Mouse (Mus musculus) E14TG2a.4 (cell line): ENCODE results near the gene Npnt.

Source experiments
- H3K27me3 ChIP-seq: 2 replicates; pipeline ENCODE4 v1.6.1; 2014; ENCODE audit warnings: low read length, control low read depth; ENCODE audit not compliant: insufficient read depth
- H3K36me3 ChIP-seq: 2 replicates; pipeline ENCODE4 v1.6.1; 2014; ENCODE audit warnings: low read length, control low read depth; ENCODE audit not compliant: insufficient read depth
- H3K4me1 ChIP-seq: replicated peaks from 2 replicates; pipeline ENCODE4 v1.6.1; 2014; ENCODE audit warnings: low read depth, low read length, control low read depth
- H3K4me3 ChIP-seq: replicated peaks from 2 replicates; pipeline ENCODE4 v1.5.1; 2014; ENCODE audit warnings: mild to moderate bottlenecking, low read length
- H3K9me3 ChIP-seq: 2 replicates; pipeline ENCODE4 v1.6.1; 2014; ENCODE audit warnings: low read length, control low read depth
- CTCF ChIP-seq: conservative IDR thresholded peaks from 2 replicates; pipeline ENCODE4 v1.5.1; 2014; ENCODE audit warnings: low read length
- NANOG ChIP-seq: IDR thresholded peaks from 2 replicates; pipeline ENCODE4 v1.6.1; 2014; ENCODE audit warnings: borderline replicate concordance, low read length, mixed read lengths
- POU5F1 ChIP-seq: IDR thresholded peaks from 2 replicates; pipeline ENCODE4 v1.6.1; 2014; ENCODE audit warnings: low read length, borderline replicate concordance

The Npnt gene

GRCm38 (mm10) chr3:132949791-132950528, at the start of gene Npnt:
TSS of gene Npnt (minus strand) at chr3:132950291.
- Histone ChIP-seq H3K4me1 (peaks cover 3% of the 10 kb centered on the region), H3K36me3 (no peaks in the 10 kb centered on the region), H3K4me3 (peak within 1 kb of the TSS; percentile 88), H3K9me3 (no peaks in the 10 kb centered on the region), H3K27me3 (peaks cover 64% of the 10 kb centered on the region)
- no peak for TF ChIP-seq NANOG
- TF ChIP-seq CTCF = no peak
- TF ChIP-seq POU5F1 = no peak

GRCm38 (mm10) chr3:132996299-132996698, 46.2 kb upstream of the Npnt start:
- Histone ChIP-seq H3K27me3 (no peaks in the 10 kb centered on the region), H3K4me1 (no peaks in the 10 kb centered on the region), H3K4me3 (no peak overlapping the region), H3K9me3 (no peaks in the 10 kb centered on the region), H3K36me3 (peaks cover 10% of the 10 kb centered on the region; the same call in 1 of the 2 replicates)
- no peak for TF ChIP-seq NANOG
- no peak for TF ChIP-seq CTCF
- TF ChIP-seq POU5F1 = no peak

GRCm38 (mm10) chr3:132995904-132996267, 45.8 kb upstream of the Npnt start:
- Histone ChIP-seq H3K4me3 (no peak overlapping the region), H3K9me3 (no peaks in the 10 kb centered on the region), H3K36me3 (peaks cover 10% of the 10 kb centered on the region; the same call in 1 of the 2 replicates), H3K4me1 (no peaks in the 10 kb centered on the region), H3K27me3 (no peaks in the 10 kb centered on the region)
- no peak for TF ChIP-seq NANOG
- TF ChIP-seq CTCF = no peak
- no peak for TF ChIP-seq POU5F1

GRCm38 (mm10) chr3:132995172-132995903, 45.2 kb upstream of the Npnt start:
- H3K4me1 ChIP-seq = no peaks in the 10 kb centered on the region
- H3K4me3 ChIP-seq = no peak overlapping the region
- no peaks in the 10 kb centered on the region for H3K9me3 ChIP-seq
- H3K27me3 ChIP-seq = no peaks in the 10 kb centered on the region
- peaks cover 10% of the 10 kb centered on the region; the same call in 1 of the 2 replicates for H3K36me3 ChIP-seq
- TF ChIP-seq CTCF (no peak), NANOG (no peak)

GRCm38 (mm10) chr3:132986188-132986587, 36.1 kb upstream of the Npnt start:
- H3K27me3 ChIP-seq = no peaks in the 10 kb centered on the region
- H3K36me3 ChIP-seq = peaks cover 5% of the 10 kb centered on the region
- no peaks in the 10 kb centered on the region for H3K9me3 ChIP-seq
- H3K4me1 ChIP-seq = peaks cover 18% of the 10 kb centered on the region
- TF ChIP-seq NANOG = no peak
- TF ChIP-seq CTCF = no peak
- TF ChIP-seq POU5F1 = no peak
- no peak overlapping the region for H3K4me3 ChIP-seq

- peaks cover 5% of the 10 kb centered on the region for H3K36me3 ChIP-seq
- TF ChIP-seq NANOG (peak; percentile 39; the same call in 1 of the 2 replicates), CTCF (no peak)
- H3K9me3 ChIP-seq = no peaks in the 10 kb centered on the region
- H3K27me3 ChIP-seq = no peaks in the 10 kb centered on the region
- H3K4me3 ChIP-seq = no peak overlapping the region
- H3K4me1 ChIP-seq = peaks cover 18% of the 10 kb centered on the region
Measured at GRCm38 (mm10) chr3:132983845-132984485, 33.9 kb upstream of the Npnt start.

GRCm38 (mm10) chr3:132981968-132982367, 31.9 kb upstream of the Npnt start:
- H3K27me3 ChIP-seq = no peaks in the 10 kb centered on the region
- no peaks in the 10 kb centered on the region for H3K9me3 ChIP-seq
- TF ChIP-seq NANOG (no peak), POU5F1 (no peak), CTCF (no peak)
- H3K4me1 ChIP-seq = peaks cover 18% of the 10 kb centered on the region
- no peak overlapping the region for H3K4me3 ChIP-seq
- peaks cover 5% of the 10 kb centered on the region for H3K36me3 ChIP-seq

GRCm38 (mm10) chr3:132979781-132980461, 29.8 kb upstream of the Npnt start:
- TF ChIP-seq POU5F1 = no peak
- peak; percentile 49 for TF ChIP-seq CTCF
- Histone ChIP-seq H3K36me3 (peaks cover 5% of the 10 kb centered on the region), H3K4me3 (no peak overlapping the region), H3K9me3 (no peaks in the 10 kb centered on the region), H3K4me1 (peaks cover 16% of the 10 kb centered on the region), H3K27me3 (no peaks in the 10 kb centered on the region)
